Mouse (Mus musculus): ENCODE results near the gene Snapc4.
"Not testable (repeated sequence)": the region's sequence is repeated elsewhere in the genome, so short reads cannot be mapped to it uniquely, and the experiment has no call there.

The Snapc4 gene

DNA sequence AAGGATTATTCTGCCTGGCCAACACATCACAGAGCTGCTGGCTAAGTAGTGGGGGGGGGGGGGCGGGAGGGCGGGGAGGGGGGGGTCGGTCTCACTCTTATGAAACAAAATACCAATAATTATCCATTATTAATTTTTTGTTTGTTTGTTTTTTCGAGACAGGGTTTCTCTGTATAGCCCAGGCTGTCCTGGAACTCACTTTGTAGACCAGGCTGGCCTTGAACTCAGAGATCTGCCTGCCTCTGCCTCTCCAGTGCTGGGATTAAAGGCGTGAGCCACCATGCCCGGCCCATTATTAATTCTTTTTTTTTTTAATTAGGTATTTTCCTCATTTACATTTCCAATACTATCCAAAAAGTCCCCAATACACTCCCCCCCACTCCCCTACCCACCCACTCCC is 418 bp upstream of the Snapc4 start:
- not testable (repeated sequence) for DNase-seq (ENCODE audit: extremely low spot score, low spot score)

DNA sequence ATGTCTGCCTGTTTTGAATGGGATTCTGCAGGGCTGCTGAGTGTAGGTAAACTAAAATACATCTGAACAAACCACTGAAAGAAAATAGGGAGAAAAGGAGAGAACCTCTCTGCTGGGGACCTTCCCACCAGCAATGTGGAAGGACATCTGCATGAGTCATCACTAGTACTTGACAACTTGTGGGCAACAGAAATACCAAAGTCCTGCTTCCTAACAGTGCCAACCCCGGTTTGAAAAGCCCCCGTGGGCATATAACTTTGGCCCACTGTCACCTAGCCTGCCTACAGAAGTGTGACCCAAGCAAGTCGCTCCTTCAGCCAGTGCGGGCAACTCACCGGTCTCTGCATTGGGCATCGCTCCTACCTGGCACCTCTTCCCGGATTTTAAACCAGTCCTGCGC is 8.1 kb downstream of the Snapc4 start:
- no peak for DNase-seq (ENCODE audit: extremely low spot score, low spot score)

DNA sequence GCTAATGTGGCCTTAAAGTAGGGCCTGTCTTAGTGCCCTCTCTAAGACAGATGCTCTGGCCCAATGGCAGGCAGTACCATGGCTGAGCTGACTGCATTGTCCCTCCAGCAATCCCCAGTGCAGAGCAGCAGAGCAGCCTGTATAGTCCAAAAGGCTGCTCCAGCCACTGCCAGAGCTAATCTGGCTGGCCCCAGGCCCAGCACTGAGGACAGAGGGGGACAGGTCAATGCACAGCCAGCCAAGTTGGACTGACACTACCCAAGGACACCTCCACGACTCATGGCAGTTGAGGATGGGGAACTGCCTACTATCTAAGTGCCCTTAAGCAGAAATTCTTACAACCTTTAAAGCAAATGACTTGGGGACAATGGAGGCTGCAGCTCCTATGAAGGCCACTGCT is 11.9 kb downstream of the Snapc4 start:
- no peak for DNase-seq (ENCODE audit: extremely low spot score, low spot score)

DNA sequence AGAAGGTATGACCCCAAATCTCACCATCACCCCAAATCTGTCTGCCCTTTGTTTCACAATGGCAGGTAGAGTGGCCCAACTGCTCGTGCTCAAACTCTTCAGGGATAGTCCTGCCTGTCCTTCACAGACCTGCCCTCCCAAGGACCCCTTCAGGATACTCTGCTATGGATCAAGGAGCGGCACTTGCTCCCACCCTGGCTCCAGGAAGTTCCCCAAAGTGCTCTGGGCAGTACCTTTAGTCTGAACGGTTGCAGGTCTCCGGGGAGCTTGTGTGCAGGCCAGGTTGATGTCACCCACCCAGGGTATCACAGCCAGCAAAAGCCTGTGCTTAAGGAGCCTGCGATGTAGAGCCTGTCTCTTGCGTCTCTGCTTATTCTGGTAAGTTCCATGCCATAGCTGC is 12.5 kb downstream of the Snapc4 start:
- no peak for DNase-seq (ENCODE audit: extremely low spot score, low spot score)

DNA sequence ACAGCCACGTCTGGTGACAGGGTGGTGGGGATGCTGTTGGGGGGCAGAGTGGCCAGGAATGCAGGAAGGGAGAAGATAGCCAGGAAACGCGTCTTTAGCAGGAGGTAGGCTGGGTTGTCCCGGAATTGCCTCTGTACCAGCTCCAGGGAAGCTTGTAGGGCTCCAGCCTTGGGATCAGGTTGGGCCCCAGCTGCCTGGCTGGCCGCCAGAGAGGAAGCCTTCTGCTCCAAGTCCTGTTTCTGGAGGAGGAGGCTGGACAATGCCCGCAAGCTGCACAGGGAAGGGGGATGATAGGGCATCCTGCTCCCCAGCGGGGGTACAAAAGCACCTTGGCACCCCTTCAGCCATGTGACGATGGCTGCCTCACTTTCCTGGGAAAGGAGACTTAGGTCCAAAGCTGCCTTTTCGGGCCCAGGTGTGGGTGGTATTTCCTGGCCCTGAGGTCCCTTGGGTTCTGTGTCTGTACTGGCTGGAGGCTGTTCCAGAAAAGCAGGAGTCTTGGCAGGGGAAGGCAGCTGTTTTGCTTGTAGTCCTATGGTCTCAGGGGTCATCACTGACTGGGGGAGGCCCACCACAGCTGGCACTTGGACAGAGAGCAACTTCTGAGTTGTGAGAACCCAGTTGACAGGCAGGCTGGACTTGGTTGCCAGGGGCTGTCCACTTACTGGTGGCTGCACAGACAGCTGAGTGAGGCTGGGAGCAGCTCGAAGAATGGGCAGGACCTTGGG is 15.6 kb downstream of the Snapc4 start:
- DNase-seq (ENCODE audit: extremely low spot score, low spot score), result no peak

DNA sequence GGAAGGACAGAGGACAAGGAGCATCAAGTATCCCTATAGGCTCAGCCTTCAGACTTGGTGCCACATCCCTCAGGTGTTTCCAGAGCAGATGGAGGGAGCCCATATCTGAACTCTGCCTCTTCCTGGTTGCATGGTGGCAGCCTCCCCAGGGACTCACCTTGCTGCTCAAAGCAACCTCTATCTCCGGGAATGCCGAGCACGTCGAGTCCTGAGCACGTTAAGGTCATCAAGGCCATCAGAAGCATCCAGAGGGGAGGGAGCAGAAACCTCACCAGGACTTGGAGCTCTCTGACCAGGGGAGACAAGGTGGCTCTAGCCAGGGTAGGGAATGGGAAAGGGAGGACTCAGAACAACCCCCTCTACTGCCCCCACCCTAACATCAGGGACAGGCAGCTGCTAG is 17.0 kb downstream of the Snapc4 start:
- no peak for DNase-seq (ENCODE audit: extremely low spot score, low spot score)

DNA sequence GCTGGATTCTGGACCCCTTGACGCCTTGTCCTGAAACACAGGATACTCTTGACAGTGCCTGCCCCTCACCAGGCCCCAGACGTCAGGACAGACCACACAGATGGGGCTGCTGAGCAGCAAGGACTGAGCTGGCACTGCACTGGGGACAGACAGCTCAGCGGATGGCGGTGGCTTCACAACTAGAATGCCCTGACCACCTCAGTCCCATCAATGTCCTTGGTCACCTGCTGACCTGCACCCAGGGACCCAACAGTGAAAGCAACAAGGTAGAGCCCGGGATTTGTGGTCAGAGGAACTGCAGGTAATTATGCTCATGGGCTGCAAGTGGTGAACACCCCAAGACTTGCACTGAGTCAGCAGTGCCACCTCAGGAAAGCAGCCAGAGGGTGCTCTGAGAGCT is 17.5 kb downstream of the Snapc4 start:
- DNase-seq (ENCODE audit: extremely low spot score, low spot score), result no peak

DNA sequence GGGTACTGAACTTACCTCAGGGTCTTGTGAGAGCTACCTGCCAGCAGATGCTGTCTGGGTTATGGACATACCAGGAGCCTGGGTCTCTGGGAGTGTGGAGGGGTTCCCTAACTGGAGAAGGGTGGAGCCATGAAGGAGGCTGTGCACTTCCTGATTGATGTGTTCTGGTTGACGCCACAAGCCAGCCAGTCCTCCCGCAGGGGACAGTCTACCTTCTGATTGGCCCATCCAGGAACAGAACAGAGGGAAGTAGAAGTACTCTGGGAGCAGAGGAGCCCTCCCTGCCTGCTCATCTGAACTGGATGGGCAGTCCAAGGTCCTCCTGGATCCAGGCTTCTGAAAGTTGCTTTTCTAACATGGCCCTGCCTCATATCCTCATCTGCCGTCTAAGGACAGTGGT is 19.7 kb downstream of the Snapc4 start, which contains the start of gene Card9:
Card9 (minus strand) TSS at position 147 of the 400 bp plus-strand sequence.
- DNase-seq (ENCODE audit: extremely low spot score, low spot score), result no peak

DNA sequence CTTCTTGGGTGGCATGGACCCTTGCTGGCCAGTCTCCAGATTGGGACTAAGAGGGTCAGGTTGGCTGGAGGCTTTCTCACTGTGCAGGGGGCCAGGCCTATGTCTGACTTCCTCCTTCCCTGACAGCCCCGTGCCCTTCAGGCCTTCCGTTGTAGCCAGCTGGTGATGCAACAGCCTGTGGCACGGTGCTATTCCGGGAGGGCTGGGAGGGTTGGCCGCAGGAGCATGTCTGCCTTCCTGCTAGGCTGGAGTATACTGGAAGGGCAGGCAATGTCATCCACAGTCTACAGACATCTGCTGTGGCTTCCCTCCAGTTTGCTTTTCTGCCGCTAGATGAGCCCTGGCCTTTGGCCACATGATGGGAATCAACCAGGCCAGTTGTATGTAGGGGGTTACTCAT is 20.5 kb downstream of the Snapc4 start:
- no peak for DNase-seq (ENCODE audit: extremely low spot score, low spot score)

DNA sequence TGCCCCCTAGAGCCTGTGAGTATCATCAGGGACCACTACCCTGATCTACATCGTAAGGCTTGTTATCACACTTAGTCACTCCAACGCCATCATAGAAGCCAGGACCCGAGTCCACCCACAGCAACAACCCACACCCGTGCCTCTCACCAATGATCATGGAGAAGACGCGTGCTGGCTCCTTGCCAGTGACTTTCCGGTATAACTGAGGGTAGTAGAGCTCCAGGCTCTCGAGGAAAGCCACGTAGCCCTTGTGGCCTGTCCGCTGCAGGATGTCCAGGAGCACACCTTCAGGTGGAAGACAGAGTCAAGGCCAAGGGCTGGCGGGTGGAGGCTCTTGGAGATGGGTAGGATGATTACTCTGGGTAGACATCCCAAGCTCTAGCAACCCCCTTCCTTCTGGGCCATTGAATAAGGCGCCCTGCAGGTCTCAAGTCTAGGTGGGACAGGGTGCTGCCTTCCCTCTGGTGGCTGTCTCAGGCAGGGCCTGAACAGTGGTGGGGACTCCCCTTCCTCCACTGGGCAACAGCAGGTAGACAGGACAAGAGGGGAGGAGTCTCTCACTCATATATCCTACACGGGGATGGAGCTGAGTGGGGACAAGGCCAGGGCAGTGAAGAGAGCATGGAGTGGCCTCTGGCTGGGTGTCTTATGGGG is 21.7 kb downstream of the Snapc4 start:
- no peak for DNase-seq (ENCODE audit: extremely low spot score, low spot score)

DNA sequence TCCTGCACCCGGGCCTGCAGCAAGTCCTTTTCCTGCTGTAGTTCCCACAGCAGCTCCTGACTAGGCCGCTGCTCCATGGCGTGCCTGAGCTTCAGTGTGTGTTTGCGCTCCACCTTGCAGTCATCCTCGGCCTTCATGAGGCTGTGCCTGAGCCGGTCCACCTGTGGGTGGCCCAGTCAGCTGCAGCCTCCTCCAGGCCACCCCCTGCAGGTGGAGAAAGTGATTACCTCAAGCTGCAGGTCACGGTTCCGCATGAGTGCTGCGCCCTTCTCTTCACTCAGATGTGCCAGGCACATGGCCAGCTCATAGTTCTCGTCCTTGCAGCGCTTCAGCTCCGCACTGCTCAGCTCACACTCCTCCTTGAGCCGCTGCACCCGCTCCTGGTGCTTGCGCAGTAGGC is 23.0 kb downstream of the Snapc4 start:
- DNase-seq (ENCODE audit: extremely low spot score, low spot score), result no peak

DNA sequence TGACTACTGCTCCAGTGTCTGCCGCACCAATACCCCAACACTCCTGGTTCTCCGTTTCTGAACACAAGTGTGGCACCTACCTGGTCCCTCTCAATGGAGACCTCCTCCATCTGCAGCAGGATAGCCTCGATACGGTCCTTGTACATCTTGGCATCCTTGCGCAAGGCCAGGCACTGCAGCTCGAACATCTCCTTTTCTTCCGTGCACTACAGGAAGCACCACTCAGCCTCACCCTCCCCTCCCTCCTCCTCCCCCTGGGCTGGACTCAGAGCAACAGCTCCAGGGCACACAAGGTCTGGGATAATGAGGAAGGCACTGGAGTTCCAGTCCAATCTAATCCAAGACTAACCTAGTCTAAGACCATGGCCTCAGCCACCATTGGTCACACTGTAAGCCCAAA is 23.8 kb downstream of the Snapc4 start:
- DNase-seq (ENCODE audit: extremely low spot score, low spot score), result no peak

DNA sequence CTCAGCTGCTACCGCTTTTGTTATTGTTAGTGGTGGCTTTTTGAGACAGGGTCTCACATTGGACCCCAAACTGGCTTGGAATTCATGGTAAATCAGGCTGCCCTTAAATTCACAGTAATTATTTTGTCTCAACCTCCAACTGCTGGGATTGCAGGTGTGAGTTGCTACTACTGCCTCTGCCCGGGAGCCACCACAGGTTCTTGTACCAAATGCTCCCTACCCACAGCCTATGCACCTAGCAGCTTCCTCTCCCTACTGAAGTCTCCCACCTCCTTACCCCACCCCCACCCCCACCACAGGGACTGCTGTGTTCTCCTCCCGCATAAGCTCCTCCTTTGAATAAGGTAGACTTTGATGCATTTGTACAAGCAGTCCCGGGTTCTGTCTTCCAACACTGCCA is 24.2 kb downstream of the Snapc4 start:
- no peak for DNase-seq (ENCODE audit: extremely low spot score, low spot score)

DNA sequence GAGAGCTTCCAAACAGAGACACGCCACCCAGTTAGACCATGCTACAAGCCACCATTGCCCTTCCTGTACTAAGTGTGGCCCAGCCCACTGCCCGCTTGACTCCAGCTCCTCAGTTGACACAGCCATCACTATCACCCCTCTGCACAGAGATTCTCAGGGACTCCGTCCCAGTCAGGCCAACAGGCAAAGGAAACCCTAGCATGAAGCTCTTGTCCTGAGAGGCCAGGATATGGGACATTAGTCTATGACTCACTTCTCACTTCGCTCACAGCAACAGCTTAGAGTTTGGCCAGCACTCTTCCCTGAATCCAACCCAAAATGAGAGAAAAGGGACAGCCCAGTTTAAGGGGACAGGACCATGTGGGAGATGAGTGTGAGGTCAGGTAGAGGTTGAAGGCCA is 26.1 kb downstream of the Snapc4 start:
- no peak for DNase-seq (ENCODE audit: extremely low spot score, low spot score)

DNA sequence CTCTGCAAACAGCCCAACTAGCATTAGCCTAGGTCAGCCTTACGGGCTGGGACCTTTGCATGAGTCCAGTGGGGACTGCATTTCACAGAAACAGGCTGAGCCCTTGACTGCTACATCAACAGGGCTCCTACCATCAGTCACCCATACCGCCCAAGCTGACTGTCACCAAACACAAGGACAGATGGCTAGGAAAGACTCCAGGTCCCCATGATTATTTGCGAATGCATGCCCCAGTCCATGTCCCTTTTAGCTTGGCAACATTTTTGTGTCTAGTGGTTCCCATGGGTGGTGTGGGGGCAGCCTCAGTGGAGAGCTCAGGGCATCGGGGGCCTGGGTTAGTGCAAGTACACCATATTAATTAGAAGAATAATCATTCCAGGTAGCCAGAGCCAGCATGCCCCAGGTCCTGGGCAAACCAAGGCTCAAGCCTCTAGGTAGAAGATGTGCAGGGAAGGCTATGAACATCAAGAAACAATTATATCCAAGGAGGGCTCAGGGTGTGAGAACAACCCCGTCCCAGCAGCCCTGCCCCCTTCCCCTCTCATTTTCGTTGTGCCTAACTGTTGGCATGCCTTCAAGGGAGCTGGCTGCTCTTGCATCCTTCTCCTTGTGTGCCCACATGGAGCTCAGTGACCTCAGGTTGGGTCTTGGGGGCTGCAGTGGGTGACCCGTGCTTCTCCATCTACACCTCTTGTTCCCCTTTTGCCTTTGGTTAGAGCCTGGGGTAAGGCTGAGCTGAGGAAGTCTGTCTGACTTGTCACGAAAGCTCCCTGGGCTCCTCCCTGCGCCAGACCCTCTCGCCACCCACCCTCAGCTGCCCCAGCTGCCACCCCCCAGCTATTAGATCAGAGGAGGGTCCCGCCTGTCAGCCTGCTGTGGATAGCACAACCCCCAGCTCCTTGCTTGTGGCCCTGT is 27.1 kb downstream of the Snapc4 start:
- no peak for DNase-seq (ENCODE audit: extremely low spot score, low spot score)

DNA sequence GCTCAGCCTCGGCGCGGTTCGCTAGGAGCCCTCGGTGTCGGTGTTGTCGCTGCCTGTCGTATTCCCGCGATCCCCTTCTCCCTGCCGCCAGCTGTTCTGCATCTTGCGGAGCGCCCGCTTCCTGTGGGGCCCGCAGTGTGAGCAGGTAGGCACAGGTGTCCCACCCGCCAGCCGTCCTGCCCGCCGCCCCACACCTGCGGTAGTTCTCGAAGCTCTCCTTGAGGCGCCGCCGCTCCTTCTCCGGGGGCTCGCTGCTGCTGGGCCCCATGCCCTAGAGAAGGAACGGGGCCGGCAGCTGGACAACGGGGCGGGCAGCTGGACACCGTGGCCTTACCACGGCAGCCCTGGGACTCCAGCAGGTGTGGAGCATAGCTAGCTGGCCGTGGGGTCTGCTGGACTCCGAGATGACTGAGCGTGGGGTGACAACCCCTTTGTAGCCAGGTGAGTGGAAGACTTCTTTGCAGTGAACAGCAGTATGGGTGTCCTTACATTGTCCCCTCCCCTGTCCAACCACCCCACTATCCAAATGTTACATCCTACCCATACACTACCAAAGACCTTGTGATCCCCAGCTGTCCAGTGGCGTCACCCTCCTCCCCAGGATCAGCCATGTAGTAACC is 28.1 kb downstream of the Snapc4 start:
- DNase-seq (ENCODE audit: extremely low spot score, low spot score), result no peak

DNA sequence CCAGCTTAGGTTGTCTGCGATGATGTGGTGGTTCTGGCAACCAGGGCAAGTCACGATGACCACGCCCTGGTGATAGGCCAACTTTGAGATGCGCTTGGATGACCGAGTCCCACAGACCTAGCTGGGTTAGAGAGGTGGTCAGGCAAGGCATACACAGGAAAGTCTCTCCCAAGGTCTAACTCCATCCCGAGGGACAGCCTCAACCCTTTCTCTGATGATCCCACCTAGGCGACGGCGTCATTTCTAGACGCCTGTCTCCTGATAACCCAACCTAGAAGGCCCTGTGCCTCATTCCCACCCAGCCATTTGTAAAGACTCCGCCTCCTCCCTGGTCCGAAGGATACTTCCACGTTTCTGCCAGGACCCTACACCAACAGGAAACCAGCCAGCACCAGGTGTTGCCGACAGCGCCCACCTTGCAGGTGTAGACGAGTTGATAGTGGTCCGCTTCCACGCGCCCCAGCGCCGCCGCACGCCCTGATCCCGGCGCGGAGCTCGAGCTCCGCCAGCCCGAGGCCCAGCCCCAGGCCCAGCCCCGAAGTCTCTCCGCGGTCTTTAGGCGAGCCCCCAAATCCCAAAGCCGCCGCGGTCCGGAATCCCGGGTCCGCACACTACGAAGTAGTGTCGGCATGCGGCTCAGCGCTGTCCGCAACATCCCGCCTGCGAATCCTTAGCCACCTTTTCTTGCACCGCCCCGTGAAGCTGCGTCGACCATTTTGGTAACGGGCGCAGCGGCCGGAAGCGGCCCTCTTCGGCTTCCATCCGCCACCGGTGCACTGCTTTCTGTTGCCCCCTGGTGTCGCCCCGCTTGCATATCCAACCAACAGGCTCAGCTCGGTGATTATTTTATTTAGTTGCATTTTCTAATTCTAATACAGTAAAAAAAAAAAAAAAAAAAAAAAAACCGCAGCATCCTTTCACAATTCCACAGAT is 28.8 kb downstream of the Snapc4 start, which contains the start of gene Dnlz:
Dnlz (minus strand) TSS at position 753 of the 933 bp plus-strand sequence.
- peak; percentile 91 for DNase-seq (ENCODE audit: extremely low spot score, low spot score)

DNA sequence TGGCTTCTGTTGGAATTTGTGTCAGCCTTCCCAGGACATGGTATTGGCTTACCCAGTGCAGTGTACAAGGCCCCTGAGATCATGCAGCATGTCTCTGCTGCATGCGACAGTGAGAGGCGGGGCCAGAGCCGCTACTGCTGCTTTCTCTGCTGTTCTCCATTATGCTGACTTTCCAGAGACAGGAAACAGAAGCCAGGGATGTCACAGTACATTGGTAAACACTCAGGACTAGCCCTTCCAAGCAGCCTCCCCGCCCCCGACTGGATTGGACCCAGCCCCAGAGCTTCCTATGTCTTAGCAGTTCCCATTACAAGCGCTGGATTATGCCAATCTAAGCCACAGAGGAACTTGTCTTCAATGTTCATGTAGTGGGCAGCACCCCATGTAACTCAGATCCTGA is 32.2 kb downstream of the Snapc4 start:
- DNase-seq (ENCODE audit: extremely low spot score, low spot score), result no peak

DNA sequence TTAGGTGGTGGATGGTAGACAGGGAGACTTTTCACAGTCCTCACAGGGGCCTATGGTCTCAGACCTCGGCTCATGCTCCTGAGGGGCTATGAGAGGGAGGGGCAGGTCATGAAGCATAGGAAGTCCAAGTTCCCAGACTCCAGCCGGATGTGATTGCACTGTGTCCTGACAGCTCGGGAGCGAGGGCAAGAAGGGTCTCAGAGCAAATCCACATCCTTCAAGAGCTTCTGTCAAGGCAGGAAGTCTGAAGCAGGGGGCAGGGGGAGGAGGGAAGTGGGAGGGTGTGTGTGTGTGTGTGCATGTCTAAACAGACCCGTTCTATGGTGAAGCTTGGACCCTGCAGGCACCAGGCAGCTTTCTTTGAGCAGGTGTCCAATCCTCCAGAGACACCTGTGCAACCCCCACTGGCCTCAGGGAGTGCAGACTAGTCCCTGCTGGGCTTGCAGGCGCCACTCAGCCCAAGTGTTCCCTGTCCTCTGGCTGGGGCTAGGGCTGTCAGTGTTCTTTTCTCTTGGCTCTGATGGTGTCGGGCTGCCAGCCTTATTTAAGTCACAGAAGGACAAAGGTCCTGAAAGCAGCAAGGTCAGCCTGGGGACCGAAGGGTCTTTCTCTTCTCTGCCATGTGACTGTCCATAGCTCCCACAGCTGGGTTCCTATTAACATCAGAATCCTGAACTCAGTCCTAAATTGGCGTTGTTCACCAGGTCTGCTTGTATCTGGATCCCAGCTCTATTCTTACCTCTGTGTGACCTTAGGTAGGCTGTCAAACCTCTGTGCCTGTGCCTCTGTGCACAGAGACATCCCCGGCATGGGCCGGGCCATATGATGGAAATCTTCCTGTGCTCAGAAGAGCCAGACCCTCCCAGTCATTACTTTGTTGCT is 37.6 kb downstream of the Snapc4 start:
- no peak for DNase-seq (ENCODE audit: extremely low spot score, low spot score)

DNA sequence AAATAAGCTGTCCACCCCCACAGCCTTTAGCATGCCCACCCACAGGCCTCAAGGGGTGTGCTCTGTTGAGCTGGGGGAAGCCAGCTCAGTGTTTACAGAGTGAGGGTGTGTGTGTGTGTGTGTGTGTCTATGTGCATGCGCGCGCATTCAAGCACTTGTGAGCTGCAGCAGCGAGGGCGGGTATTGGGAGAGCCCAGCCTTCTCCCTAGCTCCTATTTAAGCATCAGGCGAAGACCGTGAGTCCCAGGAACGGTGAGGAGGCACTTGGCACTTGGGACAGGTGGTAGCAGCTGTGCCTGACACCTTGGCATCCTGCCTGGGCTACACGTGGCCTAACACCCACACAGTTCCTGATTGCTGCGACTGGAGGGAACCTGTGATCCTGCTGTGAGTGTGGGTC is 38.4 kb downstream of the Snapc4 start:
- DNase-seq (ENCODE audit: extremely low spot score, low spot score), result no peak
